Mouse (Mus musculus): ENCODE measurements around the gene Sgcb. TPM values are rescaled to one million over a fixed set of nuclear protein-coding genes. Genes with fewer than 3 reads are reported as not detected.

Gene Sgcb
- polyA plus RNA-seq (2017; shearing (Covaris generic)), result 10 to 100 TPM; 13.3 to 13.6 TPM

DNA sequence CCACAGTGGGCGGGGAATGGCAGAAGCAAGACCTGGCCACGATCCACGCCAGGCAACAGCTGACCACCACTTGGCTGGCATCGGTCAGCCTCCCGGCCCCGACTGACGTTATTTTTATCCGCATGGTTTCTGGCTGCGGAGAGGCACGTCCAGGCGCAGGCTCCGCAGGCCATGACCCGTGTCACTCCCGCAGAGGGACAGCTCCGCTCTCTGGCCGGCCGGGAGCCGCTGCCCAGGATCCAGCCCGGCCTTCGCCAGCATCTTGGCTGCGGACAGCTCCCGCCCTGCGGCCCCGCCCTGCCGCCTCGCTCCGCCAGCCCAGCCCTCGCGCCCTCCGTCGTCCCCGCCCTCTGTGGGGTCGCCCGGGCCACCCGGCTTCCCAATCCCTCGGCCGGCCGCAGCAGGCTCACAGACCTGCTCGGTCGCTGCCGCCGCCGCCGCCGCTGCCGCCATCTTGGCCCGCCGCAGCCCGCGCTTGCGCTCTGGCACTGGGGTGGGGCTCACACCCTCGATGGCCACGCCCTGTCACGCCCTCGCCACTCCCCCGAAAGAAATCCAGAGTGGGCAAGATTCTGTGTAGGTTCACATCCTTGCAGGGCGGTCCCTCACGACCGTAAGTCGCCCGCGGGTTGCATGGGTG lies at the start of gene Sgcb:
TSS of gene Sgcb (minus strand) at position 530 of the 640 bp plus-strand sequence.

DNA sequence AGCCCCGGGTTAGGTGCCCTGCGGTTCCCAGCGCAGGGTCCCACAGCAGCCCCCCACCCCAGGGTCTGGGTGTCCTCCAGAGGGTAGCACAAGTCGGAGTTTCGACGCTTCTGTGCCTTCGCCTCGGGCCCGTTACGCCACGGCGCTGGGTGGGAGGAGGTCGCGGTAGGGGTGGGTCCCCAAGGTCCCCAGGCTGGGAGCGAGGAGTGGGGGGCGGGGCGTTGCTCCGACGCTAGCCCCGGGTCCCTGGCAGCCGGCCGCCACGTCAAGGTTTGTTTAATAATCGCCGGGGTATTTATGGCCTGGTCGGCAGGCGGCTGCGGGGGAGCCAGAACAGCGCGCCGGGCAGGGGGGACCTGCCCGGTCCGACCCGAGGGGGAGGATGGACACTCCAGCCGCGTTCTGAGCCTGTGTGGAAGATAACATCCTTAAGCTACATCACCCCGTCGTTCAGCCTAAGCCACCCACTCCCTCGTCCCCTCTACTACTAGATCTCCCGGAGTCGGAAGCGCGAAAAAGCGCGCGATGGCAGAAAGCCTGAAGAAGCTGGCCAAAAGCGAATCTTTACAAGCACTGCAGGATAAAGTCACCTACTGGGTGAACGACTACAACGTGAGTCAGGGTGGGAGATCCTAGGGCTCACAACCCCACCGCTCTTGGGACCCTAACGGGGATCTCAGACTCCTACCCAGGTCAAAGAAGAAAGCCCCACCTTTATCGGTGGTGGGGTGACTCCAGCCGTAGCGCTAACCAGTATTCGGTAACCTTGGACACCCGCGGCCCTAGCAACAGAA lies 3.7 kb upstream of the Sgcb start, which contains the start of gene Spata18:
TSS of gene Spata18 (plus strand) at position 319 of the 794 bp plus-strand sequence.

DNA sequence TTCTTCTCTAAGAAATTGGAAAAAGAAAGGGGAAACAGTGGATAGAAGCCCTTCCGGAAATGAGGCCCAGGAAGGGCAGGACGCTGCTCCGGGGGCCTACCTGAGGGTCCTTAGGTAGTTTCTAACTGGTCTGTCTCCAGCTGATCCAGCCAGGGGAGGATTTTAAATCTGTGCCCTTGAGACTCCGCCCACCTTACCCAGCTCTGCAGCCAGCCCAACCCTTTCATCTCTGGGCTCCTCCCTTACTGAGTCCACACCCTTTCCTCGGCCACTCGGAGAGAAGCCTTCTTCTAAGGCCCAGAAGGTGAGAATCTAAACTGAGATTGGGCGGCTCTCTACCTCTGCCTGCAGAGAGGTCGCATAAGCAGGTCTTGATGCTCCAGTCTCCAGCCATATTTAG lies 15.3 kb downstream of the Sgcb start, which contains the start of gene Lrrc66:
TSS of gene Lrrc66 (minus strand) at position 236 of the 400 bp plus-strand sequence.

Other genes with a start within 250 kb of the Sgcb start
- under 1 TPM; 0.06 to 0.92 TPM for gene Cwh43, start 241.7 kb downstream of the Sgcb start, polyA plus RNA-seq (2017; shearing (Covaris generic))
- gene Dcun1d4, start 166.8 kb downstream of the Sgcb start, polyA plus RNA-seq (2017; shearing (Covaris generic)), result 10 to 100 TPM; 17.6 to 20.1 TPM
- gene Lrrc66, start 15.3 kb downstream of the Sgcb start, polyA plus RNA-seq (2017; shearing (Covaris generic)), result under 1 TPM; 0.17 to 0.53 TPM
- gene Spata18, start 3.6 kb upstream of the Sgcb start, polyA plus RNA-seq (2017; shearing (Covaris generic)), result under 1 TPM in 1 of 2 experiments, not detected in 1; 0.56 TPM

Measured in inflammation-experienced regulatory T-cells (primary cell).